19 mouse cellular contexts compared by ENCODE assay signal in the genomic region with DNA sequence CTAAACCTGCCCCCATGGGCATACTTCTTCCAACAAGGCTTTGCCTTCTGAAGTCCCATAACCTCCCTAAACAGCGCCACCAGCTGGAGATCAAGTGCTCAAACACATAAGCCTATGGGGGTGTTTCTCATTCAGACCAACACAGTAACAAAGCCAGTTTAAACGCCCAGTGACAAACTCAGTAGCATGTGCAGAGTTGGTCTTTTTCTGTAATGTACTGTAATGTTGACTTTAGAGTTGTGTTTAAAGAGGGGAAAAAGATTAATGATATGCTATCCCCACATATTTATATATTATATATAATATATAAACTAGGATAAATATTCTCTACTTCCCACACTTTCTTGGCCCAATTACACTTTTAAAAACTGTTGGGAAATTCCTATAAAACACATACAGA. TPM values are rescaled to one million over a fixed set of nuclear protein-coding genes. Genes with fewer than 3 reads are reported as not detected.
DNase-seq lines count a peak whose midpoint lies in the region; ATAC-seq and TF ChIP-seq lines count a peak whose summit lies in the region.
"Had no signal": no experiment of that assay in that cellular context is flagged by ENCODE, and none has a peak within 500 bp of the region (broad histone marks: within the 10 kb centered on the region; RNA-seq: fewer than 3 reads in every experiment).

No protein-coding gene starts in this region.

- no peak overlapping the region for H3K9ac ChIP-seq in lung, embryonic 15.5 days
- no peak overlapping the region for H3K9ac ChIP-seq in limb, embryonic 13.5 days
- H3K9ac ChIP-seq in stomach, postnatal 0 days (ENCODE audit: low read length): no peak overlapping the region
- H3K9ac ChIP-seq in midbrain, embryonic 11.5 days (ENCODE audit: low read length): no peak overlapping the region
- H3K9ac ChIP-seq: embryonic facial prominence, embryonic 12.5 days; forebrain, embryonic 15.5 days; heart, embryonic 12.5 days; hindbrain, embryonic 14.5 days had no signal

- ATAC-seq in lung, embryonic 15.5 days (ENCODE audit: borderline replicate concordance, extremely low read depth, low FRiP score, low TSS enrichment): peak; percentile 39; the same call in 1 of the 2 replicates
- ATAC-seq in limb, embryonic 13.5 days (ENCODE audit: low FRiP score, low read depth): no peak; the same call in 1 of the 2 replicates
- ATAC-seq in stomach, postnatal 0 days (ENCODE audit: low FRiP score, low TSS enrichment): no peak
- no peak for ATAC-seq in midbrain, embryonic 11.5 days (ENCODE audit: low FRiP score)
- ATAC-seq: activated CD4-positive, CD25-positive, alpha-beta regulatory T cell, adult 4 months; forebrain, embryonic 15.5 days had no signal

- H3K36me3 ChIP-seq in lung, embryonic 15.5 days: no peaks in the 10 kb centered on the region
- no peaks in the 10 kb centered on the region for H3K36me3 ChIP-seq in limb, embryonic 13.5 days
- no peaks in the 10 kb centered on the region for H3K36me3 ChIP-seq in stomach, postnatal 0 days (ENCODE audit: control insufficient read depth, insufficient read depth, low read length)
- H3K36me3 ChIP-seq in midbrain, embryonic 11.5 days (ENCODE audit: control insufficient read depth, insufficient read depth, low read length): no peaks in the 10 kb centered on the region
- H3K36me3 ChIP-seq: embryonic facial prominence, embryonic 12.5 days; forebrain, embryonic 15.5 days; G1E; heart, embryonic 12.5 days; hindbrain, embryonic 10.5 days had no signal

- H3K4me1 ChIP-seq in lung, embryonic 15.5 days: peaks cover 11% of the 10 kb centered on the region
- H3K4me1 ChIP-seq in limb, embryonic 13.5 days: no peaks in the 10 kb centered on the region
- H3K4me1 ChIP-seq in stomach, postnatal 0 days (replicated peaks; ENCODE audit: control insufficient read depth, insufficient read depth): no peaks in the 10 kb centered on the region
- 0 out of 2 replicates have a peak, but pooled peaks cover 3% of the 10 kb centered on the region for H3K4me1 ChIP-seq in midbrain, embryonic 11.5 days (ENCODE audit: control insufficient read depth, insufficient read depth, low read length)
- H3K4me1 ChIP-seq: embryonic facial prominence, embryonic 12.5 days; hindbrain, embryonic 10.5 days had no signal

- H3K4me2 ChIP-seq in lung, embryonic 15.5 days: no peak overlapping the region
- H3K4me2 ChIP-seq in limb, embryonic 13.5 days (replicated peaks): no peak overlapping the region
- no peak overlapping the region for H3K4me2 ChIP-seq in stomach, postnatal 0 days (replicated peaks; ENCODE audit: low read depth)
- H3K4me2 ChIP-seq in midbrain, embryonic 11.5 days: no peak overlapping the region
- H3K4me2 ChIP-seq: embryonic facial prominence, embryonic 12.5 days; forebrain, embryonic 15.5 days; heart, embryonic 12.5 days; hindbrain, embryonic 14.5 days had no signal

- TF ChIP-seq EP300 in stomach, postnatal 0 days (optimal IDR thresholded peaks at IDR 0.05): no peak

- no peaks in the 10 kb centered on the region; the same call in 1 of the 2 replicates for H3K9me3 ChIP-seq in lung, embryonic 15.5 days
- H3K9me3 ChIP-seq in limb, embryonic 13.5 days: peaks cover 8% of the 10 kb centered on the region; the same call in 1 of the 2 replicates
- H3K9me3 ChIP-seq in stomach, postnatal 0 days (ENCODE audit: control insufficient read depth, low read length): no peaks in the 10 kb centered on the region
- H3K9me3 ChIP-seq in midbrain, embryonic 11.5 days (ENCODE audit: control insufficient read depth, low read length): no peaks in the 10 kb centered on the region
- H3K9me3 ChIP-seq: embryonic facial prominence, embryonic 12.5 days; forebrain, embryonic 15.5 days had no signal

- peak overlapping the region; percentile 71 for H3K27ac ChIP-seq in lung, embryonic 15.5 days
- H3K27ac ChIP-seq in limb, embryonic 13.5 days: 0 out of 2 replicates have a peak overlapping the region, but pooled peaks have one; percentile 58
- no peak overlapping the region for H3K27ac ChIP-seq in stomach, postnatal 0 days (replicated peaks)
- no peak overlapping the region for H3K27ac ChIP-seq in midbrain, embryonic 11.5 days (ENCODE audit: low read depth, low read length)
- H3K27ac ChIP-seq: embryonic facial prominence, embryonic 12.5 days; forebrain, embryonic 15.5 days; hindbrain, embryonic 10.5 days; hindbrain, embryonic 14.5 days had no signal

- H3K4me3 ChIP-seq in lung, embryonic 15.5 days: no peak overlapping the region
- H3K4me3 ChIP-seq in limb, embryonic 13.5 days: no peak overlapping the region
- no peak overlapping the region for H3K4me3 ChIP-seq in stomach, postnatal 0 days (ENCODE audit: low read depth, low read length)
- no peak overlapping the region for H3K4me3 ChIP-seq in midbrain, embryonic 11.5 days (ENCODE audit: low read depth, low read length)
- H3K4me3 ChIP-seq: embryonic facial prominence, embryonic 12.5 days; forebrain, embryonic 15.5 days; heart, embryonic 12.5 days; hindbrain, embryonic 10.5 days had no signal

- no peaks in the 10 kb centered on the region for H3K27me3 ChIP-seq in lung, embryonic 15.5 days
- no peaks in the 10 kb centered on the region for H3K27me3 ChIP-seq in limb, embryonic 13.5 days
- no peaks in the 10 kb centered on the region for H3K27me3 ChIP-seq in stomach, postnatal 0 days (ENCODE audit: control insufficient read depth, insufficient read depth, low read length)
- no peaks in the 10 kb centered on the region for H3K27me3 ChIP-seq in midbrain, embryonic 11.5 days (ENCODE audit: control insufficient read depth, insufficient read depth, low read length)
- H3K27me3 ChIP-seq: embryonic facial prominence, embryonic 12.5 days; forebrain, embryonic 15.5 days; heart, embryonic 12.5 days had no signal

- no peak for DNase-seq in lung, postnatal 25 days (ENCODE audit: low spot score)
- DNase-seq in R1 (ENCODE audit: low read depth, low spot score): peak; percentile 13
- DNase-seq in stomach, postnatal 0 days (ENCODE audit: low spot score): no peak
- no peak for DNase-seq in spleen, postnatal 10 days (ENCODE audit: low spot score in 2 of 2)
- DNase-seq in midbrain, embryonic 11.5 days (ENCODE audit: low spot score, missing footprints): no peak
- DNase-seq: adrenal gland, postnatal 14 days; cerebellum, adult 11-12 months; cerebellum, adult 9-10 months; cerebellum, postnatal 25 days; gastrocnemius, postnatal 14 days had no signal

- peak; percentile 28 for TF ChIP-seq CTCF in stomach, postnatal 0 days (IDR thresholded peaks at IDR 0.05; ENCODE audit: low read depth)

- WGBS in lung, embryonic 15.5 days: 56% methylated on average over 2 of the region's 2 CpGs
- 75% methylated on average over 2 of the region's 2 CpGs for WGBS in limb, embryonic 13.5 days
- 55% methylated on average over 2 of the region's 2 CpGs for WGBS in stomach, postnatal 0 days
- WGBS in midbrain, embryonic 11.5 days: 78% methylated on average over 2 of the region's 2 CpGs

RNA-seq across cellular contexts. Expression of a gene that starts 34.0 kb away (rescaled TPM):
- 3.6 and 4.7 TPM in 2 replicates for polyA plus RNA-seq in lung, embryonic 15.5 days (2015; fragmentation: Nextera tagmentation; extraction: Ambion mirVana)
- 2.3 and 2.6 TPM in 2 replicates for polyA plus RNA-seq in limb, embryonic 13.5 days (2015; fragmentation: Nextera tagmentation; extraction: Ambion mirVana)
- polyA plus RNA-seq in stomach, postnatal 0 days (2015; fragmentation: Nextera tagmentation; extraction: Ambion mirVana): 0.42 and 0.85 TPM in 2 replicates
- 1.6 and 2.1 TPM in 2 replicates for polyA plus RNA-seq in midbrain, embryonic 11.5 days (2014; fragmentation: Nextera tagmentation; extraction: Ambion mirVana)
- polyA plus RNA-seq: activated CD4-positive, CD25-positive, alpha-beta regulatory T cell, adult 4 months; G1E had no signal

Comparison
In these comparisons a context has a peak if more than half of its experiments do, and no peak if none do; other contexts are left out.
1. H3K27ac ChIP-seq: peak in lung, embryonic 15.5 days (single experiment) and limb, embryonic 13.5 days (single experiment); none in stomach, postnatal 0 days (single experiment) and midbrain, embryonic 11.5 days (single experiment).